20 mouse cellular contexts compared by ENCODE assay signal in genomic region chr19:34685530-34685929, GRCm38 (mm10). TPM values are rescaled to one million over a fixed set of nuclear protein-coding genes. Genes with fewer than 3 reads are reported as not detected.
"Had no signal": no experiment of that assay in that cellular context is flagged by ENCODE, and none has a peak within 500 bp of the region (broad histone marks: within the 10 kb centered on the region; RNA-seq: fewer than 3 reads in every experiment).

No protein-coding gene starts in this region.

- ATAC-seq: forebrain, embryonic 14.5 days had no signal

- H3K27ac ChIP-seq: embryonic facial prominence, embryonic 10.5 days; embryonic facial prominence, embryonic 12.5 days; embryonic facial prominence, embryonic 13.5 days; embryonic facial prominence, embryonic 15.5 days; forebrain, embryonic 10.5 days; forebrain, embryonic 12.5 days; forebrain, embryonic 13.5 days; forebrain, embryonic 15.5 days; gastrocnemius, adult 2 months had no signal

- H3K9ac ChIP-seq: embryonic facial prominence, embryonic 12.5 days; embryonic facial prominence, embryonic 13.5 days; embryonic facial prominence, embryonic 15.5 days; forebrain, embryonic 12.5 days; forebrain, embryonic 13.5 days; forebrain, embryonic 15.5 days; forebrain, postnatal 0 days had no signal

- DNase-seq: cerebellum, adult 8-10 months; cerebellum, adult 9-10 months; cerebellum, adult 9-11 months; gastrocnemius, postnatal 25 days; heart, adult 11 months had no signal

- H3K4me1 ChIP-seq: embryonic facial prominence, embryonic 10.5 days; embryonic facial prominence, embryonic 12.5 days; embryonic facial prominence, embryonic 13.5 days; embryonic facial prominence, embryonic 15.5 days; forebrain, embryonic 10.5 days; forebrain, embryonic 12.5 days; forebrain, embryonic 13.5 days; forebrain, embryonic 15.5 days had no signal

- H3K4me3 ChIP-seq: embryonic facial prominence, embryonic 10.5 days; embryonic facial prominence, embryonic 12.5 days; embryonic facial prominence, embryonic 13.5 days; embryonic facial prominence, embryonic 15.5 days; erythroblast, embryonic 14.5 days; forebrain, embryonic 10.5 days; forebrain, embryonic 12.5 days; forebrain, embryonic 13.5 days; forebrain, embryonic 15.5 days; gastrocnemius, adult 2 months had no signal

- H3K36me3 ChIP-seq: embryonic facial prominence, embryonic 10.5 days; embryonic facial prominence, embryonic 12.5 days; embryonic facial prominence, embryonic 13.5 days; embryonic facial prominence, embryonic 15.5 days; forebrain, embryonic 10.5 days; forebrain, embryonic 12.5 days; forebrain, embryonic 15.5 days had no signal

- H3K27me3 ChIP-seq: embryonic facial prominence, embryonic 12.5 days; embryonic facial prominence, embryonic 13.5 days; embryonic facial prominence, embryonic 15.5 days; forebrain, embryonic 12.5 days; forebrain, embryonic 13.5 days; forebrain, embryonic 15.5 days had no signal

- H3K9me3 ChIP-seq: embryonic facial prominence, embryonic 10.5 days; embryonic facial prominence, embryonic 12.5 days; embryonic facial prominence, embryonic 13.5 days; embryonic facial prominence, embryonic 15.5 days; forebrain, embryonic 10.5 days; forebrain, embryonic 12.5 days; forebrain, embryonic 13.5 days; forebrain, embryonic 15.5 days had no signal

- H3K4me2 ChIP-seq: embryonic facial prominence, embryonic 12.5 days; embryonic facial prominence, embryonic 13.5 days; embryonic facial prominence, embryonic 15.5 days; forebrain, embryonic 12.5 days; forebrain, embryonic 13.5 days; forebrain, embryonic 15.5 days had no signal

RNA-seq across cellular contexts. Expression of gene Ifit1, which starts 44.9 kb away (rescaled TPM):
- polyA plus RNA-seq: erythroblast, embryonic 14.5 days; forebrain, embryonic 10.5 days had no signal

RNA-seq across cellular contexts. Expression of gene Ifit1bl2, which starts 45.0 kb away (rescaled TPM):
- total RNA-seq: common myeloid progenitor, adult 5-6 weeks; gastrocnemius, adult 18-20 months; gastrocnemius, adult 8-10 months; gastrocnemius, postnatal 25 days had no signal
- polyA plus RNA-seq: erythroblast, embryonic 14.5 days; forebrain, embryonic 10.5 days; forebrain, embryonic 12.5 days had no signal
